Mouse (Mus musculus): Measurements from ENCODE around the gene Cyp4v3.

DNA sequence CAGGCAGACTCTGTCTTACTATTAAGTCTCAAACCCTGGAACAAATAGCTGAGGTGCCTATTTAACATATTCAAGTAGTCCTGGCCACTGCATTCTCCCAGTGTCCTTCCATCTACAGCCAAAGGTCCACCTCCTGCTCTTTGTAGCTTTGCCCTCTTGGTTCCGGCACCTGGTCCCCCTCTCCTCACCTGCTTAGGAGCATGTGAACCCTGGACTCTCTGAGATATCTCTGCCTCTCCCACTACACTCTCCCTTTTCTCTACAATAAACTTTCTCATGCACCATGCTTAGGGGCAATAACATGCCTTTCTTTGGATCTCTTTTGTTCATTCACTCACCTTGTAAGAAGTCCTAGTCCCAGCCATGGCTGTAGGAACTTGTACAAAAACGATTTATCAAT, 11.7 kb downstream of the Cyp4v3 start:
- TF ChIP-seq CTCF (IDR thresholded peaks at IDR 0.05; ENCODE audit: low read depth, low read length) (no peak), POLR2A (IDR thresholded peaks at IDR 0.05; ENCODE audit: extremely low read depth, insufficient read depth, low read length) (no peak)
